Mouse (Mus musculus): ENCODE measurements around the gene B4galnt1.

DNA sequence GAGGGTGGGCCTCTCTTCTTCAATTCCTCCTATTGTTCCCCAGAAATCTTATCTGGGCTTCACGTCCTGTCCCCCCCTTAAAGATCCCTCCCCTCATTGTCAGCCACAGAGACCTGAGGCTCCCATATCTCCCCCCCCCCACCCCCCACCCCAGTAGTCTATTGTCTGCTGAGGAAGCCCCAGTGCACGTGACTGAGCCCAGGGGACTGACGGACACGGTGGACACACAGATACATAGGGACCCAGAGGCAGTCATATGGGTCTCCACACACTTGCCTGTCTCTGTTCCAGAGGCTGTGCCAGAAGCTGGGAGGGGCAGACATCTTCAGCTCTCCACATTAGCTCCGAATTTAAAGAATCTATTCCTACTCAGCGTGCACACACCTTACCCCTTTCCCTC, 16.5 kb downstream of the B4galnt1 start:
- TF ChIP-seq CTCF (conservative IDR thresholded peaks at IDR 0.05; ENCODE audit: low read length) (no peak), POU5F1 (IDR thresholded peaks at IDR 0.05; ENCODE audit: borderline replicate concordance, low read length) (no peak)

Data from E14TG2a.4 (cell line).